Mouse (Mus musculus) E14TG2a.4 (cell line): Measurements from ENCODE around the gene Tcam1.
"Not testable (repeated sequence)": the region's sequence is repeated elsewhere in the genome, so short reads cannot be mapped to it uniquely, and the experiment has no call there.

Experiments
- H3K27me3 ChIP-seq: 2 replicates; pipeline ENCODE4 v1.6.1; 2014; ENCODE audit warnings: low read length, control low read depth; ENCODE audit not compliant: insufficient read depth
- H3K36me3 ChIP-seq: 2 replicates; pipeline ENCODE4 v1.6.1; 2014; ENCODE audit warnings: low read length, control low read depth; ENCODE audit not compliant: insufficient read depth
- H3K4me1 ChIP-seq: replicated peaks from 2 replicates; pipeline ENCODE4 v1.6.1; 2014; ENCODE audit warnings: low read depth, low read length, control low read depth
- H3K4me3 ChIP-seq: replicated peaks from 2 replicates; pipeline ENCODE4 v1.5.1; 2014; ENCODE audit warnings: mild to moderate bottlenecking, low read length
- H3K9me3 ChIP-seq: 2 replicates; pipeline ENCODE4 v1.6.1; 2014; ENCODE audit warnings: low read length, control low read depth
- CTCF ChIP-seq: conservative IDR thresholded peaks from 2 replicates; pipeline ENCODE4 v1.5.1; 2014; ENCODE audit warnings: low read length
- NANOG ChIP-seq: IDR thresholded peaks from 2 replicates; pipeline ENCODE4 v1.6.1; 2014; ENCODE audit warnings: borderline replicate concordance, low read length, mixed read lengths
- POU5F1 ChIP-seq: IDR thresholded peaks from 2 replicates; pipeline ENCODE4 v1.6.1; 2014; ENCODE audit warnings: low read length, borderline replicate concordance

Tcam1 gene

DNA sequence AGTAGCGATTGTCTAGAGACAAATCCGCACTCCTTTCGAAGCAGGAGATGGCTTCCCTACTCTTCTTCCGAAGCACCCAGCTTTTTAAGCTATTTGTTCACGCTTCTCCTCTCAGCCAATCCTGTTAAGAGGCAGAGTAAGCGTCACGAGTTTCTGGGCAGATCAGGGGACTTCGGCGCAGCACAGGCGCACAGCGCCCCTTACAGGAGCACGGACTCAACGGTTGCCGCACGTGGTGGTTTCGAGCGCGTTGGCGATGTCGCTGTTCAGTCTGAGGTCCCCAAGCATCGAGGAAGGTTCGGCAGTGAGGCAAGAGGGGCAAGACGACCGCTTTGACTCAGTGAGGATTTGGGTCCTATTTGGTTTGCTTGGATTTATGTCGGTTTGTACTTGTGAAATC, at the start of gene Tcam1:
Gene Tcam1 (plus strand): TSS at position 219 of the 400 bp plus-strand sequence.
- peaks cover 33% of the 10 kb centered on the region for H3K27me3 ChIP-seq
- no peaks in the 10 kb centered on the region for H3K9me3 ChIP-seq
- peaks cover 38% of the 10 kb centered on the region for H3K4me1 ChIP-seq

DNA sequence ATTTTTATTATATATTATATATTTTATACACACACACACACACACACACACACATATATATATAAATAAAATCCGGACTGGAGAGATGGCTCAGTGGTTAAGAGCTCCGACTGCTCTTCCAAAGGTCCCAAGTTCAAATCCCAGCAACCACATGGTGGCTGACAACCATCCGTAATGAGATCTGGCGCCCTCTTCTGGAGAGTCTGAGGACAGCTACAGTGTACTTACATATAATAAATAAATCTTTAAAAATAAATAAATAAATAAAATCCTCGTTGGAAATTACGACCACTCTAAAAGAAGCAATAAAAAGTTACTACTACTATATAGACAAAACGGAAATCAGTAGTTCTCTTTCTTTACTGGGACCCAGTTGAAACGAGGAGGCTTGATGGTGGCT, 42.5 kb upstream of the Tcam1 start:
- peaks cover 86% of the 10 kb centered on the region for H3K36me3 ChIP-seq
- peak; percentile 38; the same call in 1 of the 2 replicates for TF ChIP-seq CTCF
- not testable (repeated sequence) for H3K4me3 ChIP-seq, H3K27me3 ChIP-seq, H3K9me3 ChIP-seq, H3K4me1 ChIP-seq

More for the DNA sequence above, at the start of gene Tcam1:
- Histone ChIP-seq H3K4me3 (no peak within 1 kb of the TSS), H3K36me3 (no peaks in the 10 kb centered on the region)
- TF ChIP-seq NANOG = no peak
- peak; percentile 34 for TF ChIP-seq CTCF
- no peak for TF ChIP-seq POU5F1

DNA sequence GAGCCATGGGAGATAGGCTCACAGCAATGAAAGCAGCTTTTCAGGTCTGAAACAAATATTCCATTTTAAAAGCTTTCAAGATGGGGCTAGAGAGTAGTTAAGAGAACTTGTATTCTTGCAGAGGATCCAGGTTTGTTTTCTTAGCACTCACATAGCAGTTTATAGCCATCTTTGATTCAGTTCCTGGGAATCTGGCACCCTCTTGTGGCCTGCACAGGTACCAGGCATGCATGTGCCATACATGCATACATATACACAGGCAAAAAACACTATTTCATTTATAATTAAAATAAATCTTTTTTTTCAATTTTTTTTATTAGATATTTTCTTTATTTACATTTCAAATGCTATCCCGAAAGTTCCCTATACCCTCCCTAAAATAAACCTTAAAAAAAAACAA, 29.6 kb upstream of the Tcam1 start:
- Histone ChIP-seq H3K4me3 (no peak overlapping the region), H3K27me3 (no peaks in the 10 kb centered on the region), H3K9me3 (no peaks in the 10 kb centered on the region), H3K4me1 (peaks cover 18% of the 10 kb centered on the region), H3K36me3 (peaks cover 99% of the 10 kb centered on the region)
- TF ChIP-seq NANOG = no peak
- TF ChIP-seq POU5F1 = no peak
- TF ChIP-seq CTCF = peak; percentile 64

DNA sequence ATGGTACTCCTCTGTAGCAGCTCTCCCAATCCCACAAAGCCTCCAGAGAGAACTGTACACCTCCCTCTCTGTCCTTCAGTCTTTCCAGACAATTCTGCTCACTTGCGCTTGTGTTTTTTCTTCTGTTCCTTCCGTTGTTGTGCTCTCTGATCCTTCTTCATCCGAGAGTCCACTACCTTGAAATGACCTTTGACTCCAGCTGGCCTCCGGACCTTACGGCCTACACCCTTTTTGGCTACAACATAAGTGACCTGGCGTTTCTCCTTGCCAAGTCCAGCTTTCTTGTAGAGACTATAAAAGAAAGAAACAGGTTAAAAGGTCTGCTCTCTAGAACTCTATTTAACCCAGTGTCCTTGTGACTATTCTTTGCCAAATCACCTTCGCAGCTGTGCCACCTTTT, 27.1 kb upstream of the Tcam1 start:
- no peaks in the 10 kb centered on the region for H3K27me3 ChIP-seq
- TF ChIP-seq CTCF (no peak), NANOG (no peak), POU5F1 (no peak)
- H3K36me3 ChIP-seq = peaks cover 99% of the 10 kb centered on the region
- peaks cover 40% of the 10 kb centered on the region for H3K4me1 ChIP-seq
- no peak overlapping the region for H3K4me3 ChIP-seq
- H3K9me3 ChIP-seq = no peaks in the 10 kb centered on the region

DNA sequence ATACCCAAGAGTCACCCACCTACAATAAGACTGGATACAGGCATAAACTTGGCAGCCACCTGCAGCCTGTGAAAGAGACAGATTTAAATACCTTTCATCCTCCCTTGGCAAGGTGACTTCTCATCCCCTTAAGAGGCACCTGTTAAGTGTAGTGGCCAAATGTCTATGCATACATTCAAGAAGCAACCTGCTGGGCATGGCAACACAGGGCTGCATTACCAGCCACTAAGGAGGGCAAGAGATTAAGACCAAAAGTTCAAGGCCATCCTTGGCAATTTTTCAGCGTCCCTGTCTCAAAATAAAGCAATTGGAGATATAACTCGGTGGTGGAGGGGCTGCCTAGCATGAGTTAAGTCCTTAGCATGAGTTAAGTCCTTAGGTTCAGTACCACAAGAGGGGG, 21.7 kb upstream of the Tcam1 start:
- no peaks in the 10 kb centered on the region for H3K9me3 ChIP-seq

DNA sequence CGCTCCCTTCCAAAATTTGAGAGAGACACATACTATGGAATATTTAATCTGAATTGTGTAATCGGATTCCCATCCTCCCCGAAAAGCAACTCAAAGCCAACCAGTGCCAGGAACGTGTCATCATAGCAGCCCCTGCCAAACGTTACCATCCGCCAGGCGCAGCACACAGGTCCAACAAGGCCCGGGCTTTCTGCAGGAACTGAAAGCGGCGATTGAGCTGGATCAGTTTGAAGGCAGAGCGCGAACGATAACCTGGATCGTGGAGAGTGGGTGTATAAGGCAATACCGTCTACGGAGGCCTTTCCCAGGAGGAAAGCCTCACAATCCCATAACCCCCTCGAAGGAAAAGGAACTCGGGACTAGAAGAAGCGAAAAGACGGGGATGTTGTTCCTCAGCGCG, 21.3 kb upstream of the Tcam1 start:
- TF ChIP-seq NANOG = no peak
- no peak for TF ChIP-seq CTCF
- TF ChIP-seq POU5F1 = no peak
- Histone ChIP-seq H3K27me3 (no peaks in the 10 kb centered on the region), H3K4me1 (peaks cover 69% of the 10 kb centered on the region), H3K4me3 (peak overlapping the region; percentile 98), H3K9me3 (no peaks in the 10 kb centered on the region), H3K36me3 (peaks cover 77% of the 10 kb centered on the region)

More for the DNA sequence above, 21.7 kb upstream of the Tcam1 start:
- no peak for TF ChIP-seq POU5F1
- Histone ChIP-seq H3K4me3 (peak overlapping the region; percentile 98), H3K27me3 (no peaks in the 10 kb centered on the region), H3K4me1 (peaks cover 69% of the 10 kb centered on the region), H3K36me3 (peaks cover 81% of the 10 kb centered on the region)

DNA sequence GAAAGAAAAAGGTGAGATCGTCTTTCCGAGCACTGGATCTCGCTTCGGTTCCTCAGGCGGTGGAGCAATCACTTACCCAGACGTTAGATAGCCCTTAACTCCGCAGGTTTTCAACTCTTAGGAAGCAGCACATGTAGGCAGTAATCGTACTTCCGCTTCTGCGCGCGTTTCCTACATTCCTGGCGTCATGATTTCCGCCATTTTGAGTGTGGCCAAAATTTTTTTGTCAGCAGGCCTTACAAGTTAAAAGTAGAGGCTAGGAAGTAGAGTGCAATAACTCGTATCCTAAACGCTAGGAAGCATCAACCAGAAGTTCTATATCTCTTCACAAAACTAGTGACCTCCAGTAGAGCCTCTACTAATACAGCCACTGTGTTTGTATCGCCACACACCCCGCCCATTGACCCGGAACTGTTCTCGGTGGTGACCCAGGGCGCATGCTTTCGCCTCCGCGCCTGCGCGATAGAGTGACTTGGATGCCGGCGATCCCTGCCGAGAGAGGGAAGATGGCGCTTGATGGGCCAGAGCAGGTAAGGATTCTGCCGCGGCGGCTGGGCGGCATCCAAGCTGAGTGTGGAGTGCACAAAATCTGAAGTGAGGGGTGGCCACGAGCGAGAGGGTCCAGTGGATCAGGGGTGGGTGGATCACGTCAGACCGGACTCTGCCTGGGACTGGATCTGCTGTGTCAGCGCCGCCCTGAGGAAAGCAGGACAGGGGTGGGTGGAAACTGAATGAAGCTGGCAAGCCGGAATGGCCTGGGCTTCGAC, 20.6 kb upstream of the Tcam1 start, which contains the start of the genes Ftsj3 and Psmc5:
Gene Ftsj3 (minus strand): TSS at position 395 of the 767 bp plus-strand sequence.
Gene Psmc5 (plus strand): TSS at position 470 of the 767 bp plus-strand sequence.
- peak within 1 kb of the TSS; percentile 98 for H3K4me3 ChIP-seq
- no peak for TF ChIP-seq POU5F1
- no peaks in the 10 kb centered on the region for H3K27me3 ChIP-seq
- H3K9me3 ChIP-seq = no peaks in the 10 kb centered on the region
- peaks cover 75% of the 10 kb centered on the region for H3K36me3 ChIP-seq
- H3K4me1 ChIP-seq = peaks cover 69% of the 10 kb centered on the region

DNA sequence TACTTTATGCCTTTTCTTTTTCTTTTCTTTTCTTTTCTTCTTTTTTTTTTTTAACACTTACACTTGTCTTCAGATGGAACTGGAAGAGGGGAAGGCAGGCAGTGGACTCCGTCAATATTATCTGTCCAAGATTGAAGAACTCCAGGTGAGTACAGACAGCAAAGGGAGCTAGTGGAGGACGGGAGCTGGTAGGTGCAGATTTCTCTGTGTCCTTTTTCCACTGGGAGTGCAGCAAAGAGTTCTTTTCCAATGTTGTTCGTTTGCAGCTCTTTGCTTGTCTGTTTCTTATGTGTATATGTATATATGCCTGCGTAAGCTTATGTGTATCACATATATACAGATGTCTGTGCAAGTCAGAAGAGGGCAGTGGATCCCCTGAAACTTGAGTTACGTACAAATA, 19.7 kb upstream of the Tcam1 start:
- H3K27me3 ChIP-seq = no peaks in the 10 kb centered on the region
- peak overlapping the region; percentile 98 for H3K4me3 ChIP-seq
- peaks cover 79% of the 10 kb centered on the region for H3K4me1 ChIP-seq
- H3K9me3 ChIP-seq = no peaks in the 10 kb centered on the region
- TF ChIP-seq NANOG (no peak), POU5F1 (no peak), CTCF (no peak)
- peaks cover 75% of the 10 kb centered on the region for H3K36me3 ChIP-seq
